Mouse (Mus musculus) kidney, embryonic 15.5 days (tissue): ENCODE results near the gene Marcksl1. TPM values are rescaled to one million over a fixed set of nuclear protein-coding genes. Genes with fewer than 3 reads are reported as not detected.

Experiments used
- ATAC-seq: fragments of 200-750 bp; cut with Nextera tagmentation; replicated peaks from 2 replicates; pipeline ENCODE4 v1.8.0; 2017; ENCODE audit warnings: moderate TSS enrichment; ENCODE audit not compliant: low FRiP score
- H3K27ac ChIP-seq: fragments of 300-500 bp; sonication (generic); 2 replicates; pipeline ENCODE4 v1.5.1; 2015; ENCODE audit warnings: mild to moderate bottlenecking, inconsistent platforms
- H3K27me3 ChIP-seq: fragments of 300-500 bp; sonication (generic); 2 replicates; pipeline ENCODE4 v1.6.1; 2015; ENCODE audit warnings: inconsistent platforms
- H3K36me3 ChIP-seq: fragments of 300-500 bp; sonication (generic); 2 replicates; pipeline ENCODE4 v1.6.1; 2015; ENCODE audit warnings: inconsistent platforms
- H3K4me1 ChIP-seq: fragments of 300-500 bp; sonication (generic); 2 replicates; pipeline ENCODE4 v1.6.1; 2015; ENCODE audit warnings: inconsistent platforms
- H3K4me2 ChIP-seq: fragments of 300-500 bp; sonication (generic); 2 replicates; pipeline ENCODE4 v1.6.1; 2015; ENCODE audit warnings: moderate library complexity, mild to moderate bottlenecking, inconsistent platforms
- H3K4me3 ChIP-seq: fragments of 300-500 bp; sonication (generic); replicated peaks from 2 replicates; pipeline ENCODE4 v1.5.1; 2015; ENCODE audit warnings: mild to moderate bottlenecking, inconsistent platforms
- H3K9ac ChIP-seq: fragments of 300-500 bp; sonication (generic); 2 replicates; pipeline ENCODE4 v1.6.1; 2015; ENCODE audit warnings: mild to moderate bottlenecking, inconsistent platforms
- H3K9me3 ChIP-seq: fragments of 300-500 bp; sonication (generic); replicated peaks from 2 replicates; pipeline ENCODE4 v1.6.1; 2016; ENCODE audit warnings: inconsistent platforms
- WGBS: fragments of 180-500 bp; shearing (Covaris S2); methylation state at CpG from one replicate; pipeline ENCODE4 v1.1.7; 2015; ENCODE audit warnings: mixed read lengths; 5-methylcytosine and 5-hydroxymethylcytosine counted together
- polyA plus RNA-seq: library from polyadenylated mRNA; unstranded; fragments of >200 nt; fragmentation: Nextera tagmentation; extraction: Ambion mirVana; gene quantifications from 2 replicates; pipeline ENCODE4 v1.2.1, GENCODE M21; 2015

Marcksl1 gene
- 881 and 886 TPM in 2 replicates for polyA plus RNA-seq

GRCm38 (mm10) chr4:129513086-129513767 is at the start of gene Marcksl1:
Marcksl1 (plus strand) TSS chr4:129513581.
- Histone ChIP-seq H3K36me3 (peaks cover 33% of the 10 kb centered on the region), H3K9ac (peak within 1 kb of the TSS; percentile 100), H3K4me1 (peaks cover 59% of the 10 kb centered on the region), H3K4me3 (peak within 1 kb of the TSS; percentile 100), H3K9me3 (no peaks in the 10 kb centered on the region), H3K27ac (peak within 1 kb of the TSS; percentile 96), H3K27me3 (no peaks in the 10 kb centered on the region), H3K4me2 (peak within 1 kb of the TSS; percentile 84)
- peak; percentile 87 for ATAC-seq
- WGBS, result 4% methylated on average over 47 of the region's 47 CpGs

GRCm38 (mm10) chr4:129464286-129464815 is 49.0 kb upstream of the Marcksl1 start:
- no peak overlapping the region for H3K4me2 ChIP-seq
- H3K4me1 ChIP-seq, result peaks cover 16% of the 10 kb centered on the region
- H3K4me3 ChIP-seq, result no peak overlapping the region
- H3K27me3 ChIP-seq, result no peaks in the 10 kb centered on the region
- 83% methylated on average over 4 of the region's 4 CpGs for WGBS
- no peaks in the 10 kb centered on the region for H3K9me3 ChIP-seq
- 0 out of 2 replicates have a peak overlapping the region, but pooled peaks have one; percentile 1 for H3K27ac ChIP-seq
- no peak overlapping the region for H3K9ac ChIP-seq
- H3K36me3 ChIP-seq, result peaks cover 55% of the 10 kb centered on the region
- no peak for ATAC-seq

- Histone ChIP-seq H3K36me3 (peaks cover 95% of the 10 kb centered on the region), H3K27me3 (no peaks in the 10 kb centered on the region), H3K4me3 (no peak overlapping the region), H3K9ac (no peak overlapping the region), H3K4me1 (no peaks in the 10 kb centered on the region), H3K4me2 (no peak overlapping the region), H3K27ac (no peak overlapping the region), H3K9me3 (no peaks in the 10 kb centered on the region)
- no peak for ATAC-seq
- 91% methylated on average over 11 of the region's 11 CpGs for WGBS
Observed at GRCm38 (mm10) chr4:129476047-129476446, 37.3 kb upstream of the Marcksl1 start.

GRCm38 (mm10) chr4:129479863-129480262 is 33.5 kb upstream of the Marcksl1 start:
- H3K9me3 ChIP-seq, result no peaks in the 10 kb centered on the region
- no peak overlapping the region for H3K4me2 ChIP-seq
- no peaks in the 10 kb centered on the region for H3K27me3 ChIP-seq
- no peak overlapping the region for H3K9ac ChIP-seq
- H3K4me1 ChIP-seq, result no peaks in the 10 kb centered on the region
- H3K36me3 ChIP-seq, result peaks cover 97% of the 10 kb centered on the region
- ATAC-seq, result no peak
- no peak overlapping the region for H3K4me3 ChIP-seq
- WGBS, result 84% methylated on average over 3 of the region's 3 CpGs
- no peak overlapping the region for H3K27ac ChIP-seq

GRCm38 (mm10) chr4:129481090-129481489 is 32.3 kb upstream of the Marcksl1 start:
- Histone ChIP-seq H3K4me1 (no peaks in the 10 kb centered on the region), H3K27me3 (no peaks in the 10 kb centered on the region), H3K36me3 (peaks cover 98% of the 10 kb centered on the region), H3K9me3 (no peaks in the 10 kb centered on the region), H3K4me3 (no peak overlapping the region), H3K27ac (no peak overlapping the region), H3K9ac (no peak overlapping the region), H3K4me2 (no peak overlapping the region)
- WGBS, result 87% methylated on average over 1 of the region's 1 CpGs
- no peak for ATAC-seq

GRCm38 (mm10) chr4:129490972-129491880 is 22.2 kb upstream of the Marcksl1 start, which contains the start of the genes Tssk3 and Fam229a:
Tssk3 (minus strand) TSS chr4:129491022.
Fam229a (plus strand) TSS chr4:129491190.
- H3K4me2 ChIP-seq, result peak within 1 kb of the TSS; percentile 61
- 4% methylated on average over 70 of the region's 70 CpGs for WGBS
- H3K27ac ChIP-seq, result no peak within 1 kb of the TSS
- peak within 1 kb of the TSS; percentile 36 for H3K4me3 ChIP-seq
- 0 out of 2 replicates have a peak within 1 kb of the TSS, but pooled peaks have one; percentile 8 for H3K9ac ChIP-seq
- peaks cover 26% of the 10 kb centered on the region for H3K27me3 ChIP-seq
- peaks cover 34% of the 10 kb centered on the region for H3K36me3 ChIP-seq
- H3K4me1 ChIP-seq, result peaks cover 21% of the 10 kb centered on the region
- no peaks in the 10 kb centered on the region for H3K9me3 ChIP-seq
- peak; percentile 31 for ATAC-seq

- no peak overlapping the region for H3K4me3 ChIP-seq
- H3K4me2 ChIP-seq, result no peak overlapping the region
- H3K27me3 ChIP-seq, result peaks cover 26% of the 10 kb centered on the region
- H3K9ac ChIP-seq, result no peak overlapping the region
- H3K9me3 ChIP-seq, result no peaks in the 10 kb centered on the region
- peaks cover 42% of the 10 kb centered on the region for H3K4me1 ChIP-seq
- peaks cover under 1% of the 10 kb centered on the region; the same call in 1 of the 2 replicates for H3K36me3 ChIP-seq
- H3K27ac ChIP-seq, result no peak overlapping the region
- WGBS, result 76% methylated on average over 7 of the region's 7 CpGs
- ATAC-seq, result no peak
Observed at GRCm38 (mm10) chr4:129494681-129495080, 18.7 kb upstream of the Marcksl1 start.

- no peak overlapping the region for H3K9ac ChIP-seq
- ATAC-seq, result no peak
Observed at GRCm38 (mm10) chr4:129495672-129496562, 17.5 kb upstream of the Marcksl1 start.

GRCm38 (mm10) chr4:129496631-129497030 is 16.8 kb upstream of the Marcksl1 start:
- 30% methylated on average over 6 of the region's 6 CpGs for WGBS
- Histone ChIP-seq H3K4me3 (peak overlapping the region; percentile 3; the same call in 1 of the 2 replicates), H3K27ac (peak overlapping the region; percentile 85), H3K36me3 (no peaks in the 10 kb centered on the region), H3K9me3 (no peaks in the 10 kb centered on the region), H3K4me1 (peaks cover 48% of the 10 kb centered on the region), H3K27me3 (peaks cover 13% of the 10 kb centered on the region; the same call in 1 of the 2 replicates), H3K4me2 (peak overlapping the region; percentile 28; the same call in 1 of the 2 replicates), H3K9ac (no peak overlapping the region)
- no peak; the same call in 1 of the 2 replicates for ATAC-seq

More at GRCm38 (mm10) chr4:129495672-129496562, 17.5 kb upstream of the Marcksl1 start:
- H3K36me3 ChIP-seq, result no peaks in the 10 kb centered on the region
- peak overlapping the region; percentile 3; the same call in 1 of the 2 replicates for H3K4me3 ChIP-seq
- peaks cover 49% of the 10 kb centered on the region for H3K4me1 ChIP-seq
- H3K9me3 ChIP-seq, result no peaks in the 10 kb centered on the region
- peak overlapping the region; percentile 85 for H3K27ac ChIP-seq
- peak overlapping the region; percentile 28; the same call in 1 of the 2 replicates for H3K4me2 ChIP-seq
- peaks cover 20% of the 10 kb centered on the region for H3K27me3 ChIP-seq
- WGBS, result 43% methylated on average over 16 of the region's 16 CpGs

GRCm38 (mm10) chr4:129498941-129499340 is 14.4 kb upstream of the Marcksl1 start:
- H3K27ac ChIP-seq, result peak overlapping the region; percentile 95
- H3K4me3 ChIP-seq, result no peak overlapping the region
- no peak for ATAC-seq
- no peak overlapping the region for H3K9ac ChIP-seq
- no peak overlapping the region for H3K4me2 ChIP-seq
- 48% methylated on average over 3 of the region's 3 CpGs for WGBS
- H3K9me3 ChIP-seq, result no peaks in the 10 kb centered on the region
- H3K36me3 ChIP-seq, result no peaks in the 10 kb centered on the region
- no peaks in the 10 kb centered on the region for H3K27me3 ChIP-seq
- peaks cover 65% of the 10 kb centered on the region for H3K4me1 ChIP-seq

GRCm38 (mm10) chr4:129500017-129500416 is 13.4 kb upstream of the Marcksl1 start:
- Histone ChIP-seq H3K9ac (peak overlapping the region; percentile 69; the same call in 1 of the 2 replicates), H3K4me1 (peaks cover 65% of the 10 kb centered on the region), H3K27me3 (no peaks in the 10 kb centered on the region), H3K4me3 (peak overlapping the region; percentile 52), H3K9me3 (no peaks in the 10 kb centered on the region), H3K4me2 (peak overlapping the region; percentile 77), H3K36me3 (no peaks in the 10 kb centered on the region), H3K27ac (peak overlapping the region; percentile 95)
- WGBS, result 81% methylated on average over 8 of the region's 8 CpGs
- no peak for ATAC-seq
